Mouse (Mus musculus): ENCODE measurements around the gene Gm10553.
"Not testable (repeated sequence)": the region's sequence is repeated elsewhere in the genome, so short reads cannot be mapped to it uniquely, and the experiment has no call there.

GRCm38 (mm10) chr1:85086211-85086610 is 13.8 kb upstream of the Gm10553 start:
- TF ChIP-seq CTCF, EP300 (IDR thresholded peaks at IDR 0.05): not testable (repeated sequence)

Measured in lung, postnatal 0 days (tissue).